Mouse (Mus musculus) embryonic facial prominence, embryonic 11.5 days (tissue): ENCODE measurements at regions not wholly inside any gene's neighbourhood (a gene's known extent, or its start where the extent isn't known, plus 50 kb on each side); places are given as distances from the start of the nearest gene placed in this dataset.
"Not testable (repeated sequence)": the region's sequence is repeated elsewhere in the genome, so short reads cannot be mapped to it uniquely, and the experiment has no call there.

Experiments used
- ATAC-seq: fragments of 200-750 bp; cut with Nextera tagmentation; replicated peaks from 2 replicates; pipeline ENCODE4 v1.8.0; 2017; ENCODE audit warnings: low read depth; ENCODE audit not compliant: insufficient number of reproducible peaks, low FRiP score, low TSS enrichment
- DNase-seq: peaks from one replicate; pipeline ENCODE4 v3.0.0-alpha.2; 2015; ENCODE audit warnings: low spot score
- H3K27ac ChIP-seq: fragments of 300-500 bp; sonication (generic); replicated peaks from 2 replicates; pipeline ENCODE4 v1.5.1; 2014; ENCODE audit warnings: mild to moderate bottlenecking, low read depth, low read length, control low read depth
- H3K27me3 ChIP-seq: fragments of 300-500 bp; sonication (generic); 2 replicates; pipeline ENCODE4 v1.6.1; 2014; ENCODE audit warnings: mild to moderate bottlenecking, low read length, moderate library complexity, mixed read lengths; ENCODE audit not compliant: control insufficient read depth, insufficient read depth
- H3K36me3 ChIP-seq: fragments of 300-500 bp; sonication (generic); replicated peaks from 2 replicates; pipeline ENCODE4 v1.6.1; 2014; ENCODE audit warnings: low read depth, mild to moderate bottlenecking, low read length, moderate library complexity, mixed read lengths; ENCODE audit not compliant: control insufficient read depth, insufficient read depth
- H3K4me1 ChIP-seq: fragments of 300-500 bp; sonication (generic); 2 replicates; pipeline ENCODE4 v1.6.1; 2014; ENCODE audit warnings: low read length, mixed read lengths; ENCODE audit not compliant: control insufficient read depth, insufficient read depth
- H3K4me2 ChIP-seq: fragments of 300-500 bp; sonication (generic); 2 replicates; pipeline ENCODE4 v1.6.1; 2014; ENCODE audit warnings: low read depth, mild to moderate bottlenecking, control low read depth, low read length, moderate library complexity
- H3K4me3 ChIP-seq: fragments of 300-500 bp; sonication (generic); 2 replicates; pipeline ENCODE4 v1.5.1; 2014; ENCODE audit warnings: low read depth, low read length, control low read depth
- H3K9ac ChIP-seq: fragments of 300-500 bp; sonication (generic); replicated peaks from 2 replicates; pipeline ENCODE4 v1.6.1; 2014; ENCODE audit warnings: mild to moderate bottlenecking, control low read depth, low read length
- H3K9me3 ChIP-seq: fragments of 300-500 bp; sonication (generic); replicated peaks from 2 replicates; pipeline ENCODE4 v1.6.1; 2016; ENCODE audit warnings: mild to moderate bottlenecking, low read length, inconsistent platforms, mixed read lengths; ENCODE audit not compliant: control insufficient read depth
- WGBS: fragments of 180-500 bp; shearing (Covaris S2); extraction: QIAGEN DNeasy Blood & Tissue Kit; methylation state at CpG from one replicate; pipeline ENCODE4 v1.1.7; 2014; 5-methylcytosine and 5-hydroxymethylcytosine counted together

GRCm38 (mm10) chr2:109402556-109402955, 122.0 kb upstream of the Mettl15 start:
- DNase-seq (no peak), ATAC-seq (no peak)
- H3K9ac ChIP-seq = no peak overlapping the region
- H3K9me3 ChIP-seq = no peaks in the 10 kb centered on the region
- no peaks in the 10 kb centered on the region for H3K27me3 ChIP-seq
- 85% methylated on average over 1 of the region's 1 CpGs for WGBS
- no peak overlapping the region for H3K27ac ChIP-seq
- no peaks in the 10 kb centered on the region for H3K36me3 ChIP-seq
- H3K4me2 ChIP-seq = no peak overlapping the region
- no peaks in the 10 kb centered on the region for H3K4me1 ChIP-seq
- no peak overlapping the region for H3K4me3 ChIP-seq

GRCm38 (mm10) chr2:109404262-109404661, 123.7 kb upstream of the Mettl15 start:
- H3K27ac ChIP-seq = no peak overlapping the region
- no peak overlapping the region for H3K4me2 ChIP-seq
- DNase-seq = no peak
- no peaks in the 10 kb centered on the region for H3K4me1 ChIP-seq
- no peak overlapping the region for H3K4me3 ChIP-seq
- H3K9me3 ChIP-seq = no peaks in the 10 kb centered on the region
- H3K27me3 ChIP-seq = no peaks in the 10 kb centered on the region
- no peak for ATAC-seq
- no peaks in the 10 kb centered on the region for H3K36me3 ChIP-seq
- 78% methylated on average over 3 of the region's 3 CpGs for WGBS
- H3K9ac ChIP-seq = no peak overlapping the region

GRCm38 (mm10) chr2:109406591-109407079, 126.1 kb upstream of the Mettl15 start:
- H3K36me3 ChIP-seq = no peaks in the 10 kb centered on the region
- H3K9me3 ChIP-seq = no peaks in the 10 kb centered on the region
- H3K9ac ChIP-seq = no peak overlapping the region
- H3K4me3 ChIP-seq = no peak overlapping the region
- H3K27me3 ChIP-seq = no peaks in the 10 kb centered on the region
- no peak overlapping the region for H3K4me2 ChIP-seq
- DNase-seq = no peak
- no peak overlapping the region for H3K27ac ChIP-seq
- no peaks in the 10 kb centered on the region for H3K4me1 ChIP-seq
- ATAC-seq = no peak
- 76% methylated on average over 7 of the region's 7 CpGs for WGBS

- DNase-seq (no peak), ATAC-seq (no peak)
- Histone ChIP-seq H3K4me1 (no peaks in the 10 kb centered on the region), H3K9ac (no peak overlapping the region), H3K27ac (no peak overlapping the region), H3K4me3 (no peak overlapping the region), H3K36me3 (no peaks in the 10 kb centered on the region), H3K27me3 (no peaks in the 10 kb centered on the region), H3K4me2 (no peak overlapping the region), H3K9me3 (no peaks in the 10 kb centered on the region)
Measured at GRCm38 (mm10) chr2:109420098-109420497, 139.6 kb upstream of the Mettl15 start.

GRCm38 (mm10) chr2:109431183-109431582, 150.6 kb upstream of the Mettl15 start:
- Histone ChIP-seq H3K9me3 (no peaks in the 10 kb centered on the region), H3K4me1 (no peaks in the 10 kb centered on the region), H3K27me3 (no peaks in the 10 kb centered on the region), H3K9ac (no peak overlapping the region), H3K4me3 (no peak overlapping the region), H3K4me2 (no peak overlapping the region), H3K27ac (no peak overlapping the region), H3K36me3 (no peaks in the 10 kb centered on the region)
- DNase-seq = no peak
- WGBS = 89% methylated on average over 3 of the region's 3 CpGs
- no peak for ATAC-seq

- WGBS = 66% methylated on average over 3 of the region's 3 CpGs
- no peak overlapping the region for H3K9ac ChIP-seq
Measured at GRCm38 (mm10) chr2:109442551-109443120, 162.1 kb upstream of the Mettl15 start.

GRCm38 (mm10) chr2:109443521-109444066, 163.0 kb upstream of the Mettl15 start:
- no peak overlapping the region for H3K9ac ChIP-seq
- DNase-seq (no peak), ATAC-seq (no peak; the same call in 1 of the 2 replicates)
- no peaks in the 10 kb centered on the region for H3K36me3 ChIP-seq
- no peaks in the 10 kb centered on the region for H3K4me1 ChIP-seq
- 68% methylated on average over 3 of the region's 3 CpGs for WGBS
- no peak overlapping the region for H3K4me2 ChIP-seq
- no peak overlapping the region for H3K27ac ChIP-seq
- H3K4me3 ChIP-seq = no peak overlapping the region
- H3K27me3 ChIP-seq = no peaks in the 10 kb centered on the region
- H3K9me3 ChIP-seq = no peaks in the 10 kb centered on the region

More at GRCm38 (mm10) chr2:109442551-109443120, 162.1 kb upstream of the Mettl15 start:
- Histone ChIP-seq H3K4me1 (no peaks in the 10 kb centered on the region), H3K4me3 (no peak overlapping the region), H3K9me3 (no peaks in the 10 kb centered on the region), H3K27me3 (no peaks in the 10 kb centered on the region), H3K4me2 (no peak overlapping the region), H3K27ac (no peak overlapping the region), H3K36me3 (no peaks in the 10 kb centered on the region)
- no peak for ATAC-seq
- no peak for DNase-seq

- 97% methylated on average over 1 of the region's 1 CpGs for WGBS
- not testable (repeated sequence) for DNase-seq, H3K27me3 ChIP-seq, H3K4me1 ChIP-seq, H3K4me2 ChIP-seq, H3K36me3 ChIP-seq, ATAC-seq, H3K4me3 ChIP-seq, H3K9me3 ChIP-seq, H3K27ac ChIP-seq, H3K9ac ChIP-seq
Measured at GRCm38 (mm10) chr2:109462246-109462645, 181.7 kb upstream of the Mettl15 start.
